Mouse (Mus musculus) stomach, postnatal 0 days (tissue): ENCODE data around the gene Ccsap.

Experiments
- CTCF ChIP-seq: IDR thresholded peaks from 2 replicates; pipeline ENCODE4 v1.5.1; 2016; ENCODE audit warnings: antibody characterized with exemption, low read depth, mild to moderate bottlenecking, moderate library complexity
- EP300 ChIP-seq: optimal IDR thresholded peaks from 2 replicates; pipeline ENCODE3; 2016; ENCODE audit warnings: antibody characterized with exemption

- TF ChIP-seq CTCF (no peak), EP300 (no peak)
Observed at GRCm38 (mm10) chr8:123791845-123792225, 68.2 kb downstream of the Ccsap start.
